Mouse (Mus musculus) G1E (cell line): ENCODE data around the gene Nf2. TPM values are rescaled to one million over a fixed set of nuclear protein-coding genes. Genes with fewer than 3 reads are reported as not detected.

ENCODE experiments used
- ATAC-seq: 2 replicates; pipeline ENCODE4 v1.8.0; 2016; ENCODE audit warnings: mild to moderate bottlenecking; ENCODE audit not compliant: insufficient number of reproducible peaks, poor library complexity, low FRiP score, severe bottlenecking; ENCODE audit errors: extremely low read depth
- DNase-seq: peaks from one replicate; pipeline ENCODE4 v3.0.0; 2012; ENCODE audit warnings: low spot score
- H3K27me3 ChIP-seq: 2 replicates; pipeline ENCODE4 v1.6.1; 2012; ENCODE audit warnings: mild to moderate bottlenecking, low read length, inconsistent platforms; ENCODE audit not compliant: insufficient read depth
- H3K36me3 ChIP-seq: replicated peaks from 2 replicates; pipeline ENCODE3; 2012; ENCODE audit warnings: mild to moderate bottlenecking, inconsistent platforms
- H3K4me1 ChIP-seq: 2 replicates; pipeline ENCODE4 v1.6.1; 2012; ENCODE audit warnings: low read depth, low read length, inconsistent platforms, mixed read lengths; ENCODE audit not compliant: insufficient read depth
- H3K4me3 ChIP-seq: 2 replicates; pipeline ENCODE4 v1.5.1; 2012; ENCODE audit warnings: low read depth, mild to moderate bottlenecking, inconsistent platforms, low read length, moderate library complexity, mixed read lengths
- H3K9me3 ChIP-seq: replicated peaks from 2 replicates; pipeline ENCODE4 v1.6.1; 2012; ENCODE audit warnings: inconsistent platforms
- CTCF ChIP-seq: IDR thresholded peaks from 2 replicates; pipeline ENCODE4 v1.5.1; 2012; ENCODE audit warnings: low read depth, low read length, inconsistent platforms, mixed read lengths
- GATA1 ChIP-seq: IDR thresholded peaks from 2 replicates; pipeline ENCODE4 v1.6.1; 2012; ENCODE audit warnings: borderline replicate concordance, low read length, inconsistent platforms, mixed read lengths
- GATA2 ChIP-seq: IDR thresholded peaks from 2 replicates; pipeline ENCODE4 v1.6.1; 2012; ENCODE audit warnings: low read depth, low read length, inconsistent platforms, borderline replicate concordance
- POLR2AphosphoS5 ChIP-seq: IDR thresholded peaks from 2 replicates; pipeline ENCODE4 v1.6.1; 2012; ENCODE audit warnings: low read depth, low read length, inconsistent platforms; ENCODE audit not compliant: insufficient replicate concordance
- TAL1 ChIP-seq: conservative IDR thresholded peaks from 2 replicates; pipeline ENCODE4 v1.6.1; 2012; ENCODE audit warnings: low read depth, low read length, inconsistent platforms, mixed read lengths
- polyA plus RNA-seq: library from polyadenylated mRNA; stranded (reverse); fragments of >175 nt; gene quantifications from 2 replicates; pipeline ENCODE4 v1.2.3, GENCODE M21; 2012
- total RNA-seq, 2 experiments: library from RNA; stranded (forward) in 1 of 2; stranded (reverse) in 1 of 2; fragments of 200-1000 nt in 1 of 2; fragments of >200 nt in 1 of 2; fragmentation: Nextera tagmentation in 1 of 2; gene quantifications; 2 replicates each; pipeline ENCODE4 v1.2.3; 2014 to 2017

Gene Nf2
- total and polyA plus RNA-seq, 3 experiments, result 43.3 to 62.2 (median 49.7) TPM

DNA sequence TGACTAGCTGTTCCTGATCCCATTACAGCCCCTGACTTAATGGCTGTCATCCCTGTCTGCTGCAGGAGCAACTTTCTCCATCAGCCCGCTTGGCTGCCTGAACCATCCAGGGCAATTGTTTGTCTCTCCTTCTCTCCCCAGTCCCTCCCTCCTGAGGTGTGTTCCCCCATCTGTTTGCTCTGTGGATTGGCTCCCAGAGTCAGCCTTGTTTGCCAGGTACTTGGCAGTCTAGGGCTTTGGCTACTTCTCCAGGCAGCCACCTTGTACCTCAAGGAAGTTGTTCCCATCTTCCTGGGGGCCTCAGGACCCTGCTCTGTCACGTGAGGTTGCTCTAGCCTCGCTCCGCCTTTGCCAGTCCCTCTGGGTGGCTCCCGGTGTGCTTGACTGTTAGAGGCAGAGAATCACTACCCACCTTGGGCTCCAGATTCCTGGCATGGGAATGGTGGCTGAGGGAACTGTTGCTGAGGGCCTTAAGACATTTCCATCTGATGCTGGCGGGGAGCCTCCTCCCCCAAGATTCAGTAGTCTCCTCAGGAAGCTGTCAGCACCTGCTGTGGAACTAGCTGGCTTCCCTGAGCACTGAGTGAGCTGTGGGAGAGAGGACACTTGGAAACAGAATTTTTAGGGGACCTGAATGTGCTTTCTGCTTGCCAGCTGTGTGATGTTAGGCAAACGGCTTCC lies 128.3 kb downstream of the Nf2 start:
- Histone ChIP-seq H3K27me3 (no peaks in the 10 kb centered on the region), H3K4me1 (peaks cover 10% of the 10 kb centered on the region; the same call in 1 of the 2 replicates), H3K4me3 (no peak overlapping the region), H3K36me3 (peaks cover 78% of the 10 kb centered on the region), H3K9me3 (no peaks in the 10 kb centered on the region)
- DNase-seq (no peak), ATAC-seq (no peak)
- TF ChIP-seq GATA2 (no peak), CTCF (no peak), POLR2AphosphoS5 (no peak), GATA1 (no peak), TAL1 (no peak)

DNA sequence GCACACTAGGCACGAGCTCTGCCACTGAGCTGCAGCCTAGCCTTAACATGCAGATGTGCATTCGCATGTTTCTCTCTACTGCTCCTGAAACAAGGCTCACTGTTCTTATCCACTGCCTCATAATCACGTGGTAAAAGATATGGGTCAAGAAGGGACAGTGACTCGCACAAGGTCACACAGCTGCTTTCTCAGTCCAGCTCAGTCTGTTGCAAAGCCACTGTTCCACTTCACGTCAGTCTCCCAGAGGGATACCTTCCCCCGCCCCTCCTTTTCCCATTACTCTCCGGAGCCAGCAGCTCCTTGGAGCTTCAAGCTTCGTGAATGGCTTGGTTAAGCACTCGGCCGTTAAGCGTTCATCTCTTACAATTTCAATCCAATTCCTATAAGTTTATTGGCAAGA lies 128.9 kb downstream of the Nf2 start:
- no peaks in the 10 kb centered on the region for H3K27me3 ChIP-seq
- no peak for ATAC-seq
- H3K9me3 ChIP-seq, result no peaks in the 10 kb centered on the region
- H3K4me1 ChIP-seq, result peaks cover 10% of the 10 kb centered on the region; the same call in 1 of the 2 replicates
- no peak for TF ChIP-seq CTCF
- TF ChIP-seq TAL1, result no peak
- TF ChIP-seq GATA1, result no peak
- no peak for TF ChIP-seq POLR2AphosphoS5
- no peak for TF ChIP-seq GATA2
- no peak for DNase-seq
- no peak overlapping the region for H3K4me3 ChIP-seq
- peaks cover 78% of the 10 kb centered on the region for H3K36me3 ChIP-seq

DNA sequence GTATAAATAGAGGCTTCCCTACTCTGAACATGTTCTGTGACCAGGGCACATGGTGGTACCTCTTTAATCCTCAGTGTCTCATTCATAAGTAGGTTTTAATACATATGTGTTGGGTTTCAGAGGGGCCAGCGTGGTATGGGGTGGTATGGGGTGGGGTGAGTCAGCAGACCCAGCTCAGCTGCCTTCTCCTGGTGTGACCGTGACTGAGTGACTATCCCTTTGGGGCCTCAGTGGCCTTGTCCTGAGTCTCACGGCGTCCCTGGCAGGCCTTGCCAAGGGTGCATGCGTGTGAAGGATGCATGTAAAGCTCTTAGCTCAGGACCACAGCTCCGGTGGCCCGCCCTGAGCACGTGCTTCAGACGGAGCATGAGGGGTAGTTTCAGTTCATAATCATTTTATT lies 129.4 kb downstream of the Nf2 start:
- ATAC-seq, result no peak
- Histone ChIP-seq H3K27me3 (no peaks in the 10 kb centered on the region), H3K36me3 (peaks cover 74% of the 10 kb centered on the region), H3K9me3 (no peaks in the 10 kb centered on the region), H3K4me3 (no peak overlapping the region), H3K4me1 (peaks cover 10% of the 10 kb centered on the region; the same call in 1 of the 2 replicates)
- no peak for TF ChIP-seq CTCF
- no peak for TF ChIP-seq GATA1
- TF ChIP-seq TAL1, result no peak
- no peak for TF ChIP-seq GATA2
- no peak for TF ChIP-seq POLR2AphosphoS5
- no peak for DNase-seq

DNA sequence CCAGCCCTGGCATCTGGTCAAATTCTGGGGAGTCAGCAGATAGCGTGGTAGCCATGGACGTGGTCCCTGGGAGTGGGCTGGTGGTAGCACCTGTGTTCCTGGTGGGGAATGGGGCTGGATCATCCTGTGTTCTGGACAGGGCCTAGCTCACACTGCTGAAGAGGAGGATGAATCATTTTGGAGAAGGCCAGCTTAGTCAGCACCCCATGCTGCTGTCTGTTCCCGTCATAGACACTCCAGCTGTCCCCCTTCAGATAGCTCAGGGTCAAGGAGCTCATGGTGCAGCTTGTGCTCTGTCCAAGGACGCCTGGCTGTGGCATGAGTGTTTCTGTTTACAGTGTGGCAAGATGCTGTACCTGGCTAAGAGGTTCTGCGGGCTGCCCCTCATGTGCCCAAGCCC lies 130.8 kb downstream of the Nf2 start:
- ATAC-seq, result no peak

DNA sequence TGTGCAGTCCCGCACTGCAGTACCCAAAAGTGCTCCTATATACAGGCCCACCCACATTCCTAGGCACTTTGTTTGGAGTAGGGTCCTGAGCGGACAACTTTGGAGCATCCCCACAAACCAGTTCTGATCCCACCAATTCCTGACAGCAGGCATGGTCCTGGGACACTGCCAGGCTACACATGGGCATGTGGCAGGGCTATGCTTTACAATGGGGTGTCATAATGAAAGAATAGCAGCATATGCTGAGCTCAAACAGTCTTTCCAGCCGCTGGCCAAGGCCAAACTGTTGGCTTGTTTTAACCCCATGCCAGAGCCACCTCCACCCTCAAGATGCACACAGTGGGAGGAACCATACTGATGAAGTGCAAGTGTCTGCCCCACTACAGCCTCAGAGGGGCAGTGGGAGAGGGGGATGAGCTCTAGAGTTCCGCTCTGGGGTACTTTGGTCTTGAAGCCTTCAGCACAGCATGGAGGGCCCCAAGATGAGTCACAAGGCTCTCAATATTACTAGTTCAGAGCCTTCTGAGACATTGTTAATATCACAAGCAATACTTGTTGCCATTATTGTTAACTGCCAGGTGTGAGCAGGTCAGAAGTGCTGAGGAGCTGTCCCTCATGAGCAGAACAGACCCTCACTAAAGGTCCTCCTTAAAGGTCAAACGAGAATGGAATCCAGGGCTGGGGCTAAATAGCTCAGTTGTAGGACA lies 132.7 kb downstream of the Nf2 start:
- Histone ChIP-seq H3K27me3 (no peaks in the 10 kb centered on the region), H3K9me3 (no peaks in the 10 kb centered on the region), H3K4me3 (no peak overlapping the region), H3K36me3 (peaks cover 58% of the 10 kb centered on the region), H3K4me1 (peaks cover 23% of the 10 kb centered on the region)
- no peak for TF ChIP-seq POLR2AphosphoS5
- no peak for TF ChIP-seq TAL1
- TF ChIP-seq CTCF, result no peak
- no peak for TF ChIP-seq GATA1
- no peak for TF ChIP-seq GATA2
- DNase-seq, result no peak
- no peak for ATAC-seq

More for the DNA sequence above, 130.8 kb downstream of the Nf2 start:
- no peak overlapping the region for H3K4me3 ChIP-seq
- H3K4me1 ChIP-seq, result peaks cover 18% of the 10 kb centered on the region
- H3K27me3 ChIP-seq, result no peaks in the 10 kb centered on the region
- H3K36me3 ChIP-seq, result peaks cover 64% of the 10 kb centered on the region
- TF ChIP-seq GATA1, result no peak
- TF ChIP-seq GATA2, result no peak
- TF ChIP-seq CTCF, result no peak
- TF ChIP-seq TAL1, result no peak
- TF ChIP-seq POLR2AphosphoS5, result no peak
- no peaks in the 10 kb centered on the region for H3K9me3 ChIP-seq
- no peak for DNase-seq

Other genes starting within 250 kb of the Nf2 start
- gene Gm11032, start 229.5 kb downstream of the Nf2 start, total RNA-seq (2014; fragmentation: Nextera tagmentation), result not detected in 2 replicates
- not detected in 2 replicates for gene Gm11032, start 229.5 kb downstream of the Nf2 start, total RNA-seq (2017)
- gene Gm11032, start 229.5 kb downstream of the Nf2 start, polyA plus RNA-seq, result not detected in 2 replicates
- gene Ascc2, start 211.8 kb downstream of the Nf2 start, total RNA-seq (2014; fragmentation: Nextera tagmentation), result 27.8 and 28.4 TPM in 2 replicates
- 22.0 and 22.8 TPM in 2 replicates for gene Ascc2, start 211.8 kb downstream of the Nf2 start, total RNA-seq (2017)
- 52.0 and 53.0 TPM in 2 replicates for gene Ascc2, start 211.8 kb downstream of the Nf2 start, polyA plus RNA-seq
- 95.7 and 142 TPM in 2 replicates for gene Uqcr10, start 145.2 kb downstream of the Nf2 start, total RNA-seq (2014; fragmentation: Nextera tagmentation)
- gene Uqcr10, start 145.2 kb downstream of the Nf2 start, total RNA-seq (2017), result 191 and 272 TPM in 2 replicates
- gene Uqcr10, start 145.2 kb downstream of the Nf2 start, polyA plus RNA-seq, result 23.8 and 27.4 TPM in 2 replicates
- 43.4 and 53.5 TPM in 2 replicates for gene Zmat5, start 144.9 kb downstream of the Nf2 start, total RNA-seq (2014; fragmentation: Nextera tagmentation)
- 11.9 and 16.8 TPM in 2 replicates for gene Zmat5, start 144.9 kb downstream of the Nf2 start, total RNA-seq (2017)
- 94.1 and 106 TPM in 2 replicates for gene Zmat5, start 144.9 kb downstream of the Nf2 start, polyA plus RNA-seq
- not detected in 2 replicates for gene Cabp7, start 102.8 kb downstream of the Nf2 start, total RNA-seq (2014; fragmentation: Nextera tagmentation)
- not detected in 2 replicates for gene Cabp7, start 102.8 kb downstream of the Nf2 start, total RNA-seq (2017)
- gene Cabp7, start 102.8 kb downstream of the Nf2 start, polyA plus RNA-seq, result not detected in 2 replicates
- gene Nipsnap1, start 24.4 kb upstream of the Nf2 start, total RNA-seq (2014; fragmentation: Nextera tagmentation), result 16.7 and 36.0 TPM in 2 replicates
- 21.8 and 22.5 TPM in 2 replicates for gene Nipsnap1, start 24.4 kb upstream of the Nf2 start, total RNA-seq (2017)
- 24.4 and 25.3 TPM in 2 replicates for gene Nipsnap1, start 24.4 kb upstream of the Nf2 start, polyA plus RNA-seq
- gene Thoc5, start 45.8 kb upstream of the Nf2 start, total RNA-seq (2014; fragmentation: Nextera tagmentation), result 50.6 and 57.9 TPM in 2 replicates
- 67.5 and 68.8 TPM in 2 replicates for gene Thoc5, start 45.8 kb upstream of the Nf2 start, total RNA-seq (2017)
- 5.8 and 8.9 TPM in 2 replicates for gene Thoc5, start 45.8 kb upstream of the Nf2 start, polyA plus RNA-seq
- gene Nefh, start 98.5 kb upstream of the Nf2 start, total RNA-seq (2014; fragmentation: Nextera tagmentation), result 56.4 and 60.4 TPM in 2 replicates
- gene Nefh, start 98.5 kb upstream of the Nf2 start, total RNA-seq (2017), result 153 and 179 TPM in 2 replicates
- gene Nefh, start 98.5 kb upstream of the Nf2 start, polyA plus RNA-seq, result 40.7 and 49.4 TPM in 2 replicates
- gene Ap1b1, start 137.3 kb upstream of the Nf2 start, total RNA-seq (2014; fragmentation: Nextera tagmentation), result 129 and 141 TPM in 2 replicates
- gene Ap1b1, start 137.3 kb upstream of the Nf2 start, total RNA-seq (2017), result 94.9 and 98.0 TPM in 2 replicates
- gene Ap1b1, start 137.3 kb upstream of the Nf2 start, polyA plus RNA-seq, result 76.1 and 86.1 TPM in 2 replicates
- gene Rasl10a, start 208.6 kb upstream of the Nf2 start, total RNA-seq (2014; fragmentation: Nextera tagmentation), result not detected in 2 replicates
- 0.55 TPM in 1 of 2 replicates, not detected in the other for gene Rasl10a, start 208.6 kb upstream of the Nf2 start, total RNA-seq (2017)
- gene Rasl10a, start 208.6 kb upstream of the Nf2 start, polyA plus RNA-seq, result 0.37 and 0.47 TPM in 2 replicates
- gene Gas2l1, start 215.8 kb upstream of the Nf2 start, total RNA-seq (2014; fragmentation: Nextera tagmentation), result 29.4 and 32.1 TPM in 2 replicates
- gene Gas2l1, start 215.8 kb upstream of the Nf2 start, total RNA-seq (2017), result 18.2 and 22.1 TPM in 2 replicates
- 103 and 113 TPM in 2 replicates for gene Gas2l1, start 215.8 kb upstream of the Nf2 start, polyA plus RNA-seq
- gene Rhbdd3, start 249.4 kb upstream of the Nf2 start, total RNA-seq (2014; fragmentation: Nextera tagmentation), result 9.7 and 10.9 TPM in 2 replicates
- 19.4 and 21.1 TPM in 2 replicates for gene Rhbdd3, start 249.4 kb upstream of the Nf2 start, total RNA-seq (2017)
- gene Rhbdd3, start 249.4 kb upstream of the Nf2 start, polyA plus RNA-seq, result 37.2 and 42.8 TPM in 2 replicates
- gene Ewsr1, start 249.7 kb upstream of the Nf2 start, total RNA-seq (2014; fragmentation: Nextera tagmentation), result 454 and 476 TPM in 2 replicates
- gene Ewsr1, start 249.7 kb upstream of the Nf2 start, total RNA-seq (2017), result 527 and 560 TPM in 2 replicates
- gene Ewsr1, start 249.7 kb upstream of the Nf2 start, polyA plus RNA-seq, result 1,012 and 1,154 TPM in 2 replicates